Mouse (Mus musculus): ENCODE measurements around the gene Slc6a1.

The Slc6a1 gene

GRCm38 (mm10) chr6:114354635-114355034, 72.2 kb downstream of the Slc6a1 start:
- no peak for DNase-seq (ENCODE audit: low spot score)

GRCm38 (mm10) chr6:114358171-114358570, 75.7 kb downstream of the Slc6a1 start:
- no peak for DNase-seq (ENCODE audit: low spot score)

- no peak for DNase-seq (ENCODE audit: low spot score)
Observed at GRCm38 (mm10) chr6:114362355-114362754, 79.9 kb downstream of the Slc6a1 start.

- DNase-seq (ENCODE audit: low spot score), result no peak
Observed at GRCm38 (mm10) chr6:114363740-114364139, 81.3 kb downstream of the Slc6a1 start.

GRCm38 (mm10) chr6:114364734-114365133, 82.3 kb downstream of the Slc6a1 start:
- DNase-seq (ENCODE audit: low spot score), result no peak

GRCm38 (mm10) chr6:114366191-114366590, 83.8 kb downstream of the Slc6a1 start:
- no peak for DNase-seq (ENCODE audit: low spot score)

Measured in ovary, adult 18-20 months (tissue).